Mouse (Mus musculus) heart, adult 2 months (tissue): ENCODE results near the gene Cxcl9. TPM values are rescaled to one million over a fixed set of nuclear protein-coding genes. Genes with fewer than 3 reads are reported as not detected.
A peak's percentile ranks its signal among the peaks of the same experiment; 100 is the strongest.

ENCODE experiments used
- DNase-seq, 2 experiments: peaks; one replicate each; pipeline ENCODE4 v3.0.0; 2021
- H3K27ac ChIP-seq: fragments of 200-600 bp; 2 replicates; pipeline ENCODE4 v1.8.1; 2022
- H3K27me3 ChIP-seq: fragments of 200-500 bp; 2 replicates; pipeline ENCODE4 v1.6.1; 2012; ENCODE audit warnings: mild to moderate bottlenecking, low read length, inconsistent platforms, mixed read lengths; ENCODE audit not compliant: control insufficient read depth, insufficient read depth
- H3K36me3 ChIP-seq: fragments of 200-500 bp; 2 replicates; pipeline ENCODE4 v1.6.1; 2012; ENCODE audit warnings: low read length, inconsistent platforms; ENCODE audit not compliant: control insufficient read depth, insufficient read depth
- H3K4me1 ChIP-seq: fragments of 200-500 bp; 2 replicates; pipeline ENCODE4 v1.6.1; 2011; ENCODE audit warnings: low read length; ENCODE audit not compliant: control insufficient read depth, insufficient read depth
- H3K4me3 ChIP-seq: fragments of 200-600 bp; 2 replicates; pipeline ENCODE4 v1.8.1; 2022
- H3K79me2 ChIP-seq: fragments of 200-500 bp; replicated peaks from 2 replicates; pipeline ENCODE4 v1.6.1; 2012; ENCODE audit warnings: mild to moderate bottlenecking, inconsistent platforms, low read length, moderate library complexity, mixed read lengths; ENCODE audit not compliant: control insufficient read depth, insufficient read depth
- H3K9ac ChIP-seq: fragments of 200-500 bp; 2 replicates; pipeline ENCODE4 v1.6.1; 2012; ENCODE audit warnings: low read depth, mild to moderate bottlenecking, control low read depth, inconsistent platforms, low read length, mixed read lengths
- CTCF ChIP-seq: fragments of 200-600 bp; IDR thresholded peaks from 2 replicates; pipeline ENCODE4 v1.8.1; 2022; ENCODE audit warnings: antibody characterized with exemption, mild to moderate bottlenecking, moderate library complexity
- EP300 ChIP-seq: fragments of 200-500 bp; IDR thresholded peaks from 2 replicates; pipeline ENCODE4 v1.6.1; 2011; ENCODE audit warnings: low read depth, low read length, control low read depth; ENCODE audit not compliant: insufficient read depth
- POLR2A ChIP-seq: fragments of 200-500 bp; IDR thresholded peaks from 2 replicates; pipeline ENCODE4 v1.6.1; 2011; ENCODE audit warnings: mild to moderate bottlenecking, low read depth, low read length, control low read depth; ENCODE audit not compliant: insufficient read depth
- WGBS: fragments of 180-500 bp; shearing (Covaris S2); methylation state at CpG from one replicate; pipeline ENCODE4 v1.1.7; 2018; 5-methylcytosine and 5-hydroxymethylcytosine counted together
- intact Hi-C: fragments of 180-260 bp; cut with DNase I; formaldehyde crosslinking; loops from one replicate; pipeline ENCODE4 v1.15.1; 2025
- polyA plus RNA-seq: library from polyadenylated mRNA; depleted of rRNA; stranded (reverse); fragments of >200 nt; gene quantifications from 2 replicates; pipeline ENCODE4 v1.2.3, GENCODE M21; 2012
- total RNA-seq, 2 experiments: library from RNA; stranded (reverse); gene quantifications; 2 replicates each; pipeline ENCODE4 v1.2.3; 2021

The Cxcl9 gene
- total and polyA plus RNA-seq, 3 experiments: 2.8 to 21.0 (median 3.0) TPM

- no peaks in the 10 kb centered on the region for H3K36me3 ChIP-seq
- no peaks in the 10 kb centered on the region for H3K79me2 ChIP-seq
- H3K9ac ChIP-seq: peak within 1 kb of the TSS; percentile 11
- DNase-seq: peak; percentile 18 to 34
- H3K27ac ChIP-seq: peak within 1 kb of the TSS; percentile 84
- H3K27me3 ChIP-seq: no peaks in the 10 kb centered on the region
- TF ChIP-seq POLR2A (no peak), EP300 (no peak), CTCF (no peak)
- H3K4me3 ChIP-seq: peak within 1 kb of the TSS; percentile 51
- peaks cover 3% of the 10 kb centered on the region; the same call in 1 of the 2 replicates for H3K4me1 ChIP-seq
- intact Hi-C loops: loop anchor here (2.0 kb wide), 1 partner anchor 17 kb away; no protein-coding TSS in a partner anchor
- 70% methylated on average over 17 of the region's 17 CpGs for WGBS
Observed at GRCm38 (mm10) chr5:92331635-92332338, 3.9 kb upstream of the Cxcl9 start, which contains the start of gene Art3. TSS of gene Art3 (plus strand) at chr5:92331827.

- WGBS: 92% methylated on average over 12 of the region's 12 CpGs
- TF ChIP-seq POLR2A (no peak), CTCF (no peak), EP300 (no peak)
- H3K79me2 ChIP-seq: no peaks in the 10 kb centered on the region
- intact Hi-C loops: no loop called here
- no peaks in the 10 kb centered on the region for H3K36me3 ChIP-seq
- peaks cover 3% of the 10 kb centered on the region; the same call in 1 of the 2 replicates for H3K4me1 ChIP-seq
- no peak overlapping the region for H3K9ac ChIP-seq
- no peak overlapping the region for H3K4me3 ChIP-seq
- H3K27me3 ChIP-seq: no peaks in the 10 kb centered on the region
- DNase-seq: no peak
- no peak overlapping the region for H3K27ac ChIP-seq
Observed at GRCm38 (mm10) chr5:92331122-92331521, 3.2 kb upstream of the Cxcl9 start.

- Histone ChIP-seq H3K4me3 (no peak overlapping the region), H3K36me3 (no peaks in the 10 kb centered on the region)
- 73% methylated on average over 6 of the region's 6 CpGs for WGBS
Observed at GRCm38 (mm10) chr5:92327367-92327766, 512 bp downstream of the Cxcl9 start.

GRCm38 (mm10) chr5:92323264-92323663, 4.6 kb downstream of the Cxcl9 start:
- peak; percentile 67 to 84 for DNase-seq
- TF ChIP-seq EP300 (peak; percentile 76; the same call in 1 of the 2 replicates), CTCF (no peak), POLR2A (no peak)
- Histone ChIP-seq H3K4me1 (peaks cover 2% of the 10 kb centered on the region), H3K9ac (no peak overlapping the region), H3K27ac (peak overlapping the region; percentile 43; the same call in 1 of the 2 replicates), H3K27me3 (no peaks in the 10 kb centered on the region), H3K79me2 (no peaks in the 10 kb centered on the region), H3K36me3 (no peaks in the 10 kb centered on the region), H3K4me3 (no peak overlapping the region)
- intact Hi-C loops: no loop called here
- WGBS: 13% methylated on average over 5 of the region's 5 CpGs

More at GRCm38 (mm10) chr5:92327367-92327766, 512 bp downstream of the Cxcl9 start:
- Histone ChIP-seq H3K9ac (no peak overlapping the region), H3K27me3 (no peaks in the 10 kb centered on the region), H3K27ac (no peak overlapping the region), H3K79me2 (no peaks in the 10 kb centered on the region), H3K4me1 (peaks cover 3% of the 10 kb centered on the region; the same call in 1 of the 2 replicates)
- DNase-seq: no peak
- no peak for TF ChIP-seq EP300
- no peak for TF ChIP-seq CTCF
- TF ChIP-seq POLR2A: no peak
- intact Hi-C loops: no loop called here

- WGBS: 89% methylated on average over 4 of the region's 4 CpGs
- Histone ChIP-seq H3K36me3 (no peaks in the 10 kb centered on the region), H3K9ac (no peak overlapping the region), H3K4me3 (no peak overlapping the region), H3K79me2 (no peaks in the 10 kb centered on the region), H3K27me3 (no peaks in the 10 kb centered on the region), H3K27ac (no peak overlapping the region; the same call in 1 of the 2 replicates), H3K4me1 (peaks cover 2% of the 10 kb centered on the region)
- intact Hi-C loops: no loop called here
- no peak for DNase-seq
- TF ChIP-seq POLR2A: no peak
- no peak for TF ChIP-seq CTCF
- no peak for TF ChIP-seq EP300
Observed at GRCm38 (mm10) chr5:92322612-92323011, 5.3 kb downstream of the Cxcl9 start.
